Mouse (Mus musculus) heart, adult 2 months (tissue): ENCODE measurements at regions not wholly inside any gene's neighbourhood (a gene's known extent, or its start where the extent isn't known, plus 50 kb on each side); places are given as distances from the start of the nearest gene placed in this dataset.

Source experiments
- DNase-seq, 2 experiments: peaks; one replicate each; pipeline ENCODE4 v3.0.0; 2021
- H3K27ac ChIP-seq: fragments of 200-600 bp; 2 replicates; pipeline ENCODE4 v1.8.1; 2022
- H3K27me3 ChIP-seq: fragments of 200-500 bp; 2 replicates; pipeline ENCODE4 v1.6.1; 2012; ENCODE audit warnings: mild to moderate bottlenecking, low read length, inconsistent platforms, mixed read lengths; ENCODE audit not compliant: control insufficient read depth, insufficient read depth
- H3K36me3 ChIP-seq: fragments of 200-500 bp; 2 replicates; pipeline ENCODE4 v1.6.1; 2012; ENCODE audit warnings: low read length, inconsistent platforms; ENCODE audit not compliant: control insufficient read depth, insufficient read depth
- H3K4me1 ChIP-seq: fragments of 200-500 bp; 2 replicates; pipeline ENCODE4 v1.6.1; 2011; ENCODE audit warnings: low read length; ENCODE audit not compliant: control insufficient read depth, insufficient read depth
- H3K4me3 ChIP-seq: fragments of 200-600 bp; 2 replicates; pipeline ENCODE4 v1.8.1; 2022
- H3K79me2 ChIP-seq: fragments of 200-500 bp; replicated peaks from 2 replicates; pipeline ENCODE4 v1.6.1; 2012; ENCODE audit warnings: mild to moderate bottlenecking, inconsistent platforms, low read length, moderate library complexity, mixed read lengths; ENCODE audit not compliant: control insufficient read depth, insufficient read depth
- H3K9ac ChIP-seq: fragments of 200-500 bp; 2 replicates; pipeline ENCODE4 v1.6.1; 2012; ENCODE audit warnings: low read depth, mild to moderate bottlenecking, control low read depth, inconsistent platforms, low read length, mixed read lengths
- CTCF ChIP-seq: fragments of 200-600 bp; IDR thresholded peaks from 2 replicates; pipeline ENCODE4 v1.8.1; 2022; ENCODE audit warnings: antibody characterized with exemption, mild to moderate bottlenecking, moderate library complexity
- EP300 ChIP-seq: fragments of 200-500 bp; IDR thresholded peaks from 2 replicates; pipeline ENCODE4 v1.6.1; 2011; ENCODE audit warnings: low read depth, low read length, control low read depth; ENCODE audit not compliant: insufficient read depth
- POLR2A ChIP-seq: fragments of 200-500 bp; IDR thresholded peaks from 2 replicates; pipeline ENCODE4 v1.6.1; 2011; ENCODE audit warnings: mild to moderate bottlenecking, low read depth, low read length, control low read depth; ENCODE audit not compliant: insufficient read depth
- WGBS: fragments of 180-500 bp; shearing (Covaris S2); methylation state at CpG from one replicate; pipeline ENCODE4 v1.1.7; 2018; 5-methylcytosine and 5-hydroxymethylcytosine counted together
- intact Hi-C: fragments of 180-260 bp; cut with DNase I; formaldehyde crosslinking; loops from one replicate; pipeline ENCODE4 v1.15.1; 2025

DNA sequence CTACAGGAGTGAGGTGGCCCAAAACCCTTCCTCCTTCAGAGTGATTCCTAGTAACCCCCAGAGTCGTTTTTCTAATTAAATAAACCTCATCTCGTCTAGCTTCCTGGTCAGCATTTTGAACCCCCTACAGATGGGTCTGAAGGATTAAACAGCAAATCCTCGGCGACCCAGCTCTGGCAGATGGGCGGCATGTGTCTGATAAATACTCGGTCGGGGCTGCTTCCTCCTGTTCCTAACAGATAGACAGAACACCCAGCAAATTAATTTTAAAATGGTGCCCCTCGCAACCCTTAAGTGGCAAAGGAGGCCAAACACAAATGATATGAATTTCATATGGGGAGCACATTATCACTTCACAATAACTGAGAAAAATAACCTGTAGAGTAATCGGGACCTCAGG, 93.2 kb downstream of the Otx2 start:
- H3K4me1 ChIP-seq = no peaks in the 10 kb centered on the region
- no peak for DNase-seq
- H3K9ac ChIP-seq = no peak overlapping the region
- H3K4me3 ChIP-seq = no peak overlapping the region
- 45% methylated on average over 9 of the region's 9 CpGs for WGBS
- no peaks in the 10 kb centered on the region for H3K36me3 ChIP-seq
- intact Hi-C loops = no loop called here
- H3K79me2 ChIP-seq = no peaks in the 10 kb centered on the region
- H3K27ac ChIP-seq = no peak overlapping the region
- no peak for TF ChIP-seq EP300
- no peak for TF ChIP-seq POLR2A
- no peak for TF ChIP-seq CTCF
- no peaks in the 10 kb centered on the region for H3K27me3 ChIP-seq

- Histone ChIP-seq H3K27ac (no peak overlapping the region), H3K36me3 (no peaks in the 10 kb centered on the region), H3K79me2 (no peaks in the 10 kb centered on the region), H3K27me3 (no peaks in the 10 kb centered on the region), H3K4me1 (no peaks in the 10 kb centered on the region), H3K4me3 (no peak overlapping the region), H3K9ac (no peak overlapping the region)
- no peak for DNase-seq
- 56% methylated on average over 5 of the region's 5 CpGs for WGBS
- intact Hi-C loops = no loop called here
- TF ChIP-seq EP300 = no peak
- no peak for TF ChIP-seq CTCF
- TF ChIP-seq POLR2A = no peak
These were observed 93.6 kb downstream of the Otx2 start for GRCm38 (mm10) chr14:48579985-48580384.
